Mouse (Mus musculus) telencephalon, adult 2 months (tissue): ENCODE data around the gene Tepp.

Experiments
- DNase-seq: peaks from one replicate; pipeline ENCODE4 v3.0.0-alpha.2; 2011; ENCODE audit warnings: low read depth, low spot score

The Tepp gene

GRCm38 (mm10) chr8:95362272-95362671, 51.9 kb downstream of the Tepp start:
- DNase-seq = no peak

- no peak for DNase-seq
These were observed 53.5 kb downstream of the Tepp start for GRCm38 (mm10) chr8:95363849-95364248.

GRCm38 (mm10) chr8:95369581-95370326, 59.4 kb downstream of the Tepp start:
- no peak for DNase-seq

GRCm38 (mm10) chr8:95373389-95374002, 63.1 kb downstream of the Tepp start:
- no peak for DNase-seq

GRCm38 (mm10) chr8:95374429-95374828, 64.1 kb downstream of the Tepp start:
- DNase-seq = no peak

GRCm38 (mm10) chr8:95375374-95375930, 65.1 kb downstream of the Tepp start:
- DNase-seq = no peak
